Mouse (Mus musculus): ENCODE measurements at regions not wholly inside any gene's neighbourhood (a gene's known extent, or its start where the extent isn't known, plus 50 kb on each side); places are given as distances from the start of the nearest gene placed in this dataset.

DNA sequence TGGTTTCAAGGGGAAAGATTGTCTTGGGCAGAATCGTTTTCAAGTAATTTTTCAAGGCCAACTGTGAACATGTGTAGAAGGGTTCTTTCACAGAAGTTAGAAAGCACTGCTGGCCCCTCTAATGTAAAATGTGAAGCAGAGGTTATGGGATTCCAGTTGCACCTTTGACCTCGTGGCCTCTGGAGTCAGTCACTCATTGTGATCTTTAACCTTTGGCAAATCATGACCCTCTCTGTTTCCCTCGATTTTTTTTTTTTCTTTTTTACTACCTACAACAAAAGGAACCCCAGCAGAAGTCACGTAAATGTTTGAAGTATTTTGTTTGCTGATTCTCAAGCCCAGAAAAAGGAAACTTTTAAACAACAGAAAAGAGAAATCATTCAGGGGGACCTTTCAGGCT is 234.8 kb upstream of the Gpc5 start:
- no peak for DNase-seq (ENCODE audit: low read depth, low spot score)
- H3K27ac ChIP-seq (ENCODE audit: control insufficient read depth, low read depth, low read length) = no peak overlapping the region
- H3K36me3 ChIP-seq (ENCODE audit: control insufficient read depth in 1 of 2, insufficient read depth in 2 of 2, low read length in 2 of 2) = no peaks in the 10 kb centered on the region

DNA sequence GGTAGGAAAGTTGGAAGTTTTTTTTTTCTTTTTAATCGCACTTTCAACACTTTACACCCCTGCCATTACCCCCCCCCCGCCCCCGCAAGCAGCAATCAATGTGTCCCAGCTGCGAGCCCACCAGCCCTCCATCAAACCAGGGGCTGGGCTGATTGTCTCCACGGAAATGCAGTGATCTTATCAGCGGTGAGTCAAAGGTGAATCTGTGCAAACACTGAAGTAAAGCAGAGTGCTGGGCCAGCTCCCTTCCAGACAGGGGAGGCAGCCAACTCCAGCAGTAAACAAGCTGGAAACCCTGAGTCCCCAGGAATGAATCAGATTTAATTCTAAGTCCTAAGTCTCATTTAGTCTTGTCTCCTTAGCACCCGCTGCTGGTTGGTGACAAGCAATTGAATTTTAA is 234.3 kb upstream of the Gpc5 start:
- Histone ChIP-seq H3K4me1 (ENCODE audit: control insufficient read depth in 1 of 2, insufficient read depth in 2 of 2, low read length in 2 of 2) (no peaks in the 10 kb centered on the region), H3K9me3 (replicated peaks; ENCODE audit: insufficient read depth, low read length) (no peaks in the 10 kb centered on the region), H3K27ac (ENCODE audit: control insufficient read depth, low read depth, low read length) (no peak overlapping the region), H3K36me3 (ENCODE audit: control insufficient read depth in 1 of 2, insufficient read depth in 2 of 2, low read length in 2 of 2) (no peaks in the 10 kb centered on the region), H3K9ac (ENCODE audit: control insufficient read depth, low read depth, low read length, poor library complexity, severe bottlenecking) (no peak overlapping the region), H3K79me2 (ENCODE audit: control insufficient read depth, insufficient read depth, low read length, poor library complexity) (no peaks in the 10 kb centered on the region), H3K27me3 (ENCODE audit: control insufficient read depth in 1 of 2, insufficient read depth in 2 of 2, low read length in 2 of 2) (no peaks in the 10 kb centered on the region), H3K4me3 (ENCODE audit: control insufficient read depth in 1 of 2, insufficient read depth in 1 of 2, low read depth in 2 of 2, low read length in 2 of 2) (no peak overlapping the region)
- TF ChIP-seq ELF1 (IDR thresholded peaks at IDR 0.05; ENCODE audit: low read depth, low read length) = no peak
- TF ChIP-seq POLR2AphosphoS5 (IDR thresholded peaks at IDR 0.05; ENCODE audit: borderline replicate concordance, low read depth, low read length) = no peak
- no peak for TF ChIP-seq UBTF (IDR thresholded peaks at IDR 0.05; ENCODE audit: borderline replicate concordance, insufficient read depth, low read depth, low read length)
- no peak for TF ChIP-seq POLR2A (IDR thresholded peaks at IDR 0.05; ENCODE audit: control insufficient read depth in 1 of 2, insufficient read depth in 1 of 2, low read depth in 1 of 2, low read length in 2 of 2, poor library complexity in 1 of 2)
- DNase-seq (ENCODE audit: low read depth, low spot score) = no peak

More for the DNA sequence above, 234.8 kb upstream of the Gpc5 start:
- H3K4me1 ChIP-seq (ENCODE audit: control insufficient read depth in 1 of 2, insufficient read depth in 2 of 2, low read length in 2 of 2) = no peaks in the 10 kb centered on the region
- no peaks in the 10 kb centered on the region for H3K9me3 ChIP-seq (replicated peaks; ENCODE audit: insufficient read depth, low read length)
- H3K4me3 ChIP-seq (ENCODE audit: control insufficient read depth in 1 of 2, insufficient read depth in 1 of 2, low read depth in 2 of 2, low read length in 2 of 2) = no peak overlapping the region
- H3K79me2 ChIP-seq (ENCODE audit: control insufficient read depth, insufficient read depth, low read length, poor library complexity) = no peaks in the 10 kb centered on the region
- no peaks in the 10 kb centered on the region for H3K27me3 ChIP-seq (ENCODE audit: control insufficient read depth in 1 of 2, insufficient read depth in 2 of 2, low read length in 2 of 2)
- no peak for TF ChIP-seq GATA1 (IDR thresholded peaks at IDR 0.05; ENCODE audit: low read depth, low read length)
- TF ChIP-seq MAFK (IDR thresholded peaks at IDR 0.05; ENCODE audit: borderline replicate concordance, low read depth, low read length) = no peak
- TF ChIP-seq UBTF (IDR thresholded peaks at IDR 0.05; ENCODE audit: borderline replicate concordance, insufficient read depth, low read depth, low read length) = no peak
- no peak for TF ChIP-seq ZNF384 (IDR thresholded peaks at IDR 0.05; ENCODE audit: low read depth, low read length)
- TF ChIP-seq JUND (IDR thresholded peaks at IDR 0.05; ENCODE audit: low read depth, low read length) = no peak
- TF ChIP-seq CHD2 (IDR thresholded peaks at IDR 0.05; ENCODE audit: low read length) = no peak
- no peak for TF ChIP-seq BHLHE40 (IDR thresholded peaks at IDR 0.05; ENCODE audit: borderline replicate concordance, low read depth, low read length)
- no peak for TF ChIP-seq TCF12 (IDR thresholded peaks at IDR 0.05; ENCODE audit: low read depth, low read length)
- TF ChIP-seq ZMIZ1 (IDR thresholded peaks at IDR 0.05; ENCODE audit: low read depth, low read length) = no peak
- TF ChIP-seq USF2 (IDR thresholded peaks at IDR 0.05; ENCODE audit: borderline replicate concordance in 1 of 2, insufficient read depth in 1 of 2, low read depth in 1 of 2, low read length in 2 of 2) = no peak
- no peak for TF ChIP-seq ETS1 (IDR thresholded peaks at IDR 0.05; ENCODE audit: low read depth, low read length)
- no peak for TF ChIP-seq TAL1 (IDR thresholded peaks at IDR 0.05; ENCODE audit: low read length)
- no peak for TF ChIP-seq RCOR1 (IDR thresholded peaks at IDR 0.05; ENCODE audit: low read depth, low read length)
- no peak for TF ChIP-seq MYB (IDR thresholded peaks at IDR 0.05; ENCODE audit: low read depth, low read length)
- TF ChIP-seq ZC3H11A (IDR thresholded peaks at IDR 0.05; ENCODE audit: low read depth, low read length) = no peak
- TF ChIP-seq ELF1 (IDR thresholded peaks at IDR 0.05; ENCODE audit: low read depth, low read length) = no peak
- no peak for TF ChIP-seq HCFC1 (IDR thresholded peaks at IDR 0.05; ENCODE audit: low read depth, low read length)
- no peak for TF ChIP-seq SIN3A (IDR thresholded peaks at IDR 0.05; ENCODE audit: low read length)
- TF ChIP-seq NELFE (IDR thresholded peaks at IDR 0.05; ENCODE audit: low read depth, low read length) = no peak
- no peak for TF ChIP-seq MYC (IDR thresholded peaks at IDR 0.05; ENCODE audit: low read depth, low read length)
- no peak overlapping the region for H3K9ac ChIP-seq (ENCODE audit: control insufficient read depth, low read depth, low read length, poor library complexity, severe bottlenecking)
